Mouse (Mus musculus) embryo, embryonic 10.5 days (tissue): ENCODE measurements around the gene Insl3.
"Not testable (repeated sequence)": the region's sequence is repeated elsewhere in the genome, so short reads cannot be mapped to it uniquely, and the experiment has no call there.

Experiments used
- DNase-seq: peaks from one replicate; pipeline ENCODE4 v3.0.0-alpha.2; 2015; ENCODE audit warnings: low spot score

Insl3 gene

DNA sequence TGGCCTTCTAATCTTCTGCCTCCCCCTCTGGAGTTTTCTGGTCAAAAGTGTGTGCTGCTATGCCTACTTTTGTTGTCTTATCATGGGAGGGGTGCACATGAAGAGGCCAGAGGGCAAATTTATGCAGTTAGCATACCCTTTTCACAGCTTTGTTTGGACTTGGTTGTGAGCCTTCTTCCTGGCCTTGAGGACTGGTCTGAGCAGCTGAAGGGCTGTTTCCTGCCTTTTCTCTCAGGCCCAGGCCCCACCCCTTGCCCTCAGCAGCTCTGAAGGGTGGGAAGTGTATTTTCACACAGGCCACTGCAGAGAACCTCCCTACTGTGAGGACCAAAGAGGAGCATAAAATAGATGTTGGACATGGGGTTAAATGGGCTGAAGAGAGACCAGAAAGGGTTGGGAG is 11.5 kb upstream of the Insl3 start:
- no peak for DNase-seq

DNA sequence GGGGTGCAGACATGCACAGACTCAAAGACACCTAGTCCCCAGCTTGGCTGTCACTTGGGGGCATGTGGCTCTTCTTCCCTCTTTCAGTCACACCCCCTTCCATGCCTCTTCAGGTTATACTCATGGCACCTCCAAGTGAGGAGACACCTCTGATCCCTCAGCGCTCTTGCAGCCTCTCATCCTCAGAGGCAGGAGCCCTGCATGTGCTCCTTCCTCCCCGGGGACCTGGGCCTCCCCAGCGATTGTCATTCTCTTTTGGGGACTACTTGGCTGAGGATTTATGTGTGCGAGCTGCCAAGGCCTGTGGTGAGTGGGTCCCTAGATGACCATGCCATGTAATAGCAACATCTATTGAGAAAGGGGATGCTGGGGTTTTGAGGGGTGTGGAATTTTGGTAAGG is 10.8 kb upstream of the Insl3 start:
- DNase-seq, result no peak

DNA sequence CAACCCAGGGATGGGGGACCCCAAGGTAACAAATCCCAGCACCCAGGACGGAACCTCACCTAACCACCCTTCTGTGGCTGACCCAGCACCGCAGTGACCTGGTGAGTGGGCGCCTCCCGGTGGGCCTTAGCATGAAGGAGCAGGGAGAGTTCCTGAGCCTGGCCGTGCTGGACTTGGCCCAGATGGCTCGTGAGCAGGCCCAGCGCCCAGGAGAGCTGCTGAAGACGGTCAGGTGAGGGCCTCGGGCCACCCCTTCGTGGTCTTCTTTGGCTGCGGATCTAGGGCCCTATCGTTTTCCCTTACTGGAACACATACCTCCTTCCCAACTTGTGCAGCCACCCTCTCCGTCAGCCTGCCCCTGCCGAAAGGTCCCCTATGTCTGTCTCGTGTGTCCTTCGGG is 9.9 kb upstream of the Insl3 start:
- DNase-seq, result no peak

DNA sequence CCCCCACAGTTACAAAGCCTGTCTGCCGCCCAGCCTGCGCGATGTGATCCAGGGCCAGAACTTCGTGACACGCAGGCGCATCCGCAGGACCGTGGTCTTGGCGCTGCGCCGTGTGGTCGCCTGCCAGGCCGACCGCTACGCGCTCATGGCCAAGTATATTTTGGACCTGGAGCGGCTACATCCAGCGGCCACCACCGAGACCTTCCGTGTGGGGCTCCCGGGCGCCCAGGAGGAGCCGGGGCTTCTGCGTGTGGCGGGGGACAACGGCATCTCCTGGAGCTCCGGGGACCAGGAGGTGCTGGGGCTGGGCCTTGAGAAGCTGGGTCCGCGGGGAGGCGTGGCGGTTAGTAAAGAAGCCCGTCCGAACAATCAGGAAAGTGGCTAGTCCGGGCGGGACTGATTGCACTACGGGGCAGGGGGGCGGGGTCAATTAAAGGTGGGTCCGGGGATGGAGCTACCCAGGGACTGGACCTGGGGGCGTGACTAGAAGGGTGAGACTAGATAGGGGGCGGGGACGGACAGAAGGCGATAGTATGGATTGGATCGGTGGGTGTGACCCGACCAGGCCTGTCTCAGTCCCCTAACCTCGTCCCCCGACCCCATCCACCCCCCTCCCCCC is 9.4 kb upstream of the Insl3 start:
- peak; percentile 39 for DNase-seq

DNA sequence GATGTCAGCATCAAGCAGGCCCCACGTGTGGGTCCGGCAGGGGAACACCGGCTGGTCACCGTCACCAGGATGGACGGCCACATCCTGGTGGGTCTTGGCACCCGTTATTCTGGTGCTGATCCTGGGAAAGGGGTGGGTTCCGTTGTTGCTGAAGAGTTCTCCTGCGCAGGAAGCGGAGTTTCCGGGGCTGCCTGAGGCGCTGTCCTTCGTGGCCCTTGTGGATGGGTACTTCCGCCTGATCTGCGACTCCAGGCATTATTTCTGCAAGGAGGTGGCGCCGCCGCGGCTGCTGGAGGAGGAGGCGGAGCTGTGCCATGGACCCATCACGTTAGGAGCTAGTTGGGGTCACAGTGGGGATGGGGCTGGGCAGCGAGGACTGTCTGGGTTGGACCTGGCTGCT is 8.5 kb upstream of the Insl3 start:
- no peak for DNase-seq

DNA sequence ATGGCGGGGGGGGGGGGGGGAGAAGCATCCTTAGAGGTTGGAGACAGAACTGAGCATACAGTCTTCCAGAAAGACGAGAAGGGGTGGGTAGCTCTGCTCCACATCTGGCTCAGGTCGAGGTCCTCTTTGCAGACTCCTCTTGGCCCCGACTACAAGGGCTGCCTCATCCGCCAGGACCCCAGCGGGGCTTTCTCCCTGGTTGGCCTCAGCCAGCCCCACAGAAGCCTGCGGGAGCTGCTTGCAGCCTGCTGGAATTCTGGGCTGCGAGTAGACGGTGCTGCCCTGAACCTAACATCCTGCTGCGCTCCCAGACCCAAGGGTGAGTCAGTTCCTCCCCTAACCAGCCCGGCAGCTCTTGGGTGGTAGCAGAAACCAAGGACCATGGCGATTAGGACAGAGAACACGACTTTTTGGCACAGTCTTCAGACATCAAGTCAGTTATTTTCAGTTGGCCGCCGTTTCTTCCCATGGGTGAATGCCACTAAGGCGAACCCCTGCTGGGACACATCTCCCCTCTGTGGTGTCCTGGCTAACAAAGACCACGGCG is 7.6 kb upstream of the Insl3 start:
- no peak for DNase-seq

DNA sequence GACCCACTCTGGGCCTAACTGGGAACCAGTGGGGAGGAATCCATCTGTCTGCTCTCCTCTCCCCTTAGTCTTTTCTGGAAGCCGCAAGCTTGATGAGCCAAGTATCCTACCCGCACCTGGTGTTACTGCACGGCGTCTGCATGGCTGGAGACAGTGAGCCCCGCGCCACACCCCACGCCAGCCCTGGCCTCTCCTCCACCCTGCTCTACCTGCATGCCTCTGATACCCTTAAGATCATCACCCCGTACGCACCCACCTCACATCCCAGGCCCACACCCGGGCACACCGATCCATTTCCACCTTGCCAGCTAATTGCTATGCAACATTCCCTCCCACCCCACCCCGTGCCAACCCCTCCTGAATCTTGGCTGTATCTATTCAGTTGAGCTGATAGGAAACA is 6.2 kb upstream of the Insl3 start:
- no peak for DNase-seq

DNA sequence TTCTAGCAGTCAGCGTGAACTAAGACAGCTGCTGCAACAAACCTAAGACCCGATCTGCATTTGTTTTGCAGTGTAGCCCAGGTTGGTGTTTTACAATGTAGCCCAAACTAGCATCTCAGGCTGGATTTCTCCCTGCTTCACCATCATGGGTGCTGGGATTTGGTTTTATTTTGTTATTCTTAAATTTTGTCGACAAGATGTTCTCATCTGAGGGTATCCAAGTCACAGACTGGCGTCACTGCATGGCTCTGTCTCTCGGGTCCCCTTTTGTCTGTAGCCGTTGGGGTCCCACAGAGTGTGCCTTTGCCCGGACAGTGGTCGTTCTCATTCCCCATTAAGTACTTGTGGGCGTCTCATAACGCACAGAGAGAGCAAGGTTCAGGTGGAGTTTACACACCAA is 4.3 kb upstream of the Insl3 start:
- no peak for DNase-seq

DNA sequence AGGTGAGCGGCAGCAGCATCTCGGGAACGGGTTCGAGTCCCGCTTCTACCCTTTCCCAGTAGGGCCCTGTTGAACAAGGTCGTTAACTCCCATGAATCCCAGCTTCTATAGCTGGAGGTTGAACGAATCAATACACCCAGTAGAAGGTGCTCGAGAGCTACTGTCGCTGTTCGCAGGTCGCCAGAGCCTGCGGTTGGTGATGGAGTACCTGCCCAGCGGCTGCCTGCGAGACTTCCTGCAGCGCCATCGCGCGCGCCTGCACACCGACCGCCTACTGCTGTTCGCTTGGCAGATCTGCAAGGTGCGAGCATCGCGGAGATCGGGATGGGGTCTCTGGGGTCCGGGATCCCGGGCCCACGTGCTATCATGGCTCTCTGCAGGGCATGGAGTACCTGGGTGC is 3.4 kb upstream of the Insl3 start:
- DNase-seq, result no peak

DNA sequence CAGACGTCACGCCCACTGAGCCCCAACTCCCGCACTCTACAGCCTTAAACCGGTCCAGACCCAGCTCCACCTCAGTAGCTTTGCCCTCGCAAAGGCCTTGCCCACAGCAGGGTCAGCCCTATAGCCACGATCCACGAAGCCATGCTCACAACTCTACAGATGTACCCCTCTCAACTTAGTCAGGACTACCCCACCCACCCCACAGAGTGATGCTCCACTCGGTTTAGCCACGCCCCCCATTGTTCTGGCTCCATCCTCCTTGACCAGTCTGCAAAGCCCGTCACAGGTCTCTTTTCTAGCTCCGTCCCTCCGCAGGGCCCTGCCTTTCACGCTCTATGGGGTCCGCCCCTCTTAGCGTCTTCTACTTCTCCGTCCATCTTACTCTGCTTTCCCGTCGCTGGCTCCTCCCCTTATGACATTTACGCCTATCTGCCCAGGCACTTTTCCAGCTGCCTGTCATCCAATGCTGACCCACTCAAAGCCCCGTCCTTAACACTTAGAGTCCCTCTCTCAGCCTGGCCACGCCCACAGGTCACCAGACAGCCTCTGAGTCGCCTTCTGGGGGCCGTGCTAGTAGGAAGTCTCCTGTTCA is 2.8 kb upstream of the Insl3 start:
- DNase-seq, result peak; percentile 65

DNA sequence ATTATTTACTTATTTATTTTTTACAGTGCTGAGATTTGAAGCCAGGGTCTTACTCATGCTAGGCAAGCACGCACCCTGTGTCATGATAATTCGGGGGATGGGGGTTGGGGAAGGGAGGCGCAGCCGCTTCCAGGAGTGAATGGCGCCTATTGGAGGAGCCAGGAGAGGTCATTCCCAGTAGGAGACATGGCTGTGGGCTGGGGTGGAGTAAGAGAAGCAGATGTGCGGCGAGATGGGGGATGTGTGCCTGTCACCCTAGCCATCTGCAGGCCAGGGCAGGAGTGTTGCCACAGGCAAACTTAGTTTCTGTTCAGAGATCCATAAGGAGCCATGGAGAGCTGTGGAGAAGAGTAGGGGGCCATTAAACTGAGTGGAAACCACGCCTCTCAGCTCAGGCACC is 1.4 kb upstream of the Insl3 start:
- no peak for DNase-seq

DNA sequence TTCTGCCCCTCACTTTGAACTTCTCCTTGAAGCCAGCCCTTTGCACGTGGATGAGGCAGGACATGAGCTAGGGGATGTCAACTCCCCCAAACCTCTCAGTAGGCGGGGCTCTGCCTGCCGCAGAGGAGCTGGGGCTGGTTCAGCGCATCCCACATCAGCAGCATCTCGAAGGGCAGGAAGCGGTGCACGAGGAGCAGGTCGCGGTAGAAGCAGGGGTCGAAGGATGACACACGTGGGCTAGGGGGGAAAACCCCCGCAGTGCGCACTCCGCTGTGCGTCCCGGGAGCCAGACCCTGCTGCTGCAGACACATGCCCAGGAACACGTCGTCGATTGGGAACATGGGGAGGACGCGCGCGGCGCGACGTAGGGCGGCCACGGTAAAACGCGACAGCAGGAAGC is 3.5 kb downstream of the Insl3 start:
- no peak for DNase-seq

DNA sequence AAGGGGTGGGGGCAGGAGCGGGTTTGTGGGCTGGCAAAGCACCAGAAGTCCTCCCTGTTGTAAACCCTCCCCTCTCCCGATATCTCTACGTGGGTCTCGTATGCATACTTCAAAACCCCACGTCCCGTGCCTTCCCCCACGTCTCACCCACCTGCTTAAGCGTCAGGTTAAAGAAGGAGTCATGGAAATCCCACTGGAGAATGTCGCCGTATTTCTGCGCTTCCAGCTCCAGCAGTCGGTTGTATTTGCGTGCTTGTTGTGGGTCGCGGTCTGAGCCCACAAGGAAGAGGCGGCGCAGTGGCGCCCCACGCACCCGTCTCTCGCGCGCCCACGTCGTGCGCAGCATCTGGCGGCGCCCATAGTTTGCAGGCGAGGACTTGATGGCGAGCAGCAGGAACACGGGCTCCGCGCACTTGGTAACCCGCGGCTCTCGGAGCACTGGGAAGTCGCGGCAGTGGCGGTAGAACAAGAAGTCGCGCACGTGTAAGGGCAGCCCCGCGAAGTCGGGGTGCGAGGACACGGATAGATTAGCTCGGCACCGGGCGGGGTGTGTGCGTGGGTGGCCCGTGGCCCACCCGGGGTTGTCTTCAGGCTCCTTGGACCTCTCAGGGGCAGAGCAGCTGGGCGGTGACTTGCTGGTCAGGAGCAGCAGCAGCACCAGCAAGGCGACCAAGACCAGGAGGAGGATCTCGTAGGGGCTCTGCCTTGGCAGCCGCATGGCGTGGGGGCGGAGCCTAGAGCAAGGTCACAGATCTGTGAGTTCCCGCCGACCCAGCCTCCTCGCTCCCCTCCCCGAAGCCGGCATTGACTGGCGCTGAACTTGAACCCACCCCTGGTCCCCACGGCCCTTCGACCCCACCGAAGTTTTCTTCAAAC is 4.4 kb downstream of the Insl3 start:
- peak; percentile 36 for DNase-seq

DNA sequence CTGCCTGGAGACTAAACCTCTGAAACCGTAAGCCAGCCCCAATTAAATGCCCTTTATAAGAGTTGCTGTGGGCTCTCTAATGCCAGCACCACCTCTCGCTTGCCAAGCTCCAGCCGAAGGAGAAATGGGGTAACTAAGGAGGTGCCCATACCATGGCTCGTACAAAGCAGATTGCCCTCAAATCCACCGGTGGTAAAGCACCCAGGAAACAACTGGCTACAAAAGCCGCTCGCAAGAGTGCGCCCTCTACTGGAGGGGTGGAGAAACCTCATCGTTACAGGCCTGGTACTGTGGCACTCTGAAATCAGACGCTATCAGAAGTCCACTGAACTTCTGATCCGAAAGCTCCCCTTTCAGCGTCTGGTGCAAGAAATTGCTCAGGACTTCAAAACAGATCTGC is 6.4 kb downstream of the Insl3 start:
- DNase-seq, result not testable (repeated sequence)

DNA sequence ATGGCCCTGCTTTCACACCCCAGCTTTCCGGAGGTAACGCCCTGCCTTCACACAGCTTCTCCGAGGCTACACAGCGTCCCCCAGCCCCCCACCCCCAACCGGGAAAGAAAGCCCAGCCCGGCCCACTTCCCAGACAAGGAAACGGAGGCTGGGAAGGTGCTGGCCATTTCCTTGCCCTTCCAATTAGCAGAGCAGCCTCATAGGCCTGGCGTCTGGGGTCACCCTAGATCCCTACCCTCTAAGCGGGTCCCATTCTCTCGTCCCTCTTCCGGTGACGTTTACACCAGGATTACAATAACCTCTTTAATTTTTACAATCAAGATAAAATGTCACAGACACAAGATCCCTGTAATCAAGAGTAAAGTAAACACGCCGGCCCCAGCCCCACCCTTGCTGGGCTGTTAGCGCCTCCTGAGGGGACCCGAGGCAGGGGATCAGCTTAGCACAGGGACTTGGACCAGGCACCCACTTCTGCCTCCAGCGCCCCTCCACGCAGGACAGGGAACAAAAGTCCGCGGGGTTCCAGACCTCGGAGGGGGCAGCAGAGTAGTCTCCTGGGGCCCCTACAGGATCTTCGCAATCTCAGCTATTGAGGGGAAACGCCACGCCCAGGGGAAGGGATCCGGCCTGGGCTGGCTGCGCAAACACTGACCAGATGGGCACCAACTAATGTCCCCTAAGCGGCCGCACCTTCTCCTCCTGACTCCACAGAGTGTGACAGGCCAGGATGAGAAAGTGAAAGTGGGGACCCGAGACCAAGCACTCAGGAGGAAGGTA is 11.7 kb downstream of the Insl3 start:
- DNase-seq, result no peak

DNA sequence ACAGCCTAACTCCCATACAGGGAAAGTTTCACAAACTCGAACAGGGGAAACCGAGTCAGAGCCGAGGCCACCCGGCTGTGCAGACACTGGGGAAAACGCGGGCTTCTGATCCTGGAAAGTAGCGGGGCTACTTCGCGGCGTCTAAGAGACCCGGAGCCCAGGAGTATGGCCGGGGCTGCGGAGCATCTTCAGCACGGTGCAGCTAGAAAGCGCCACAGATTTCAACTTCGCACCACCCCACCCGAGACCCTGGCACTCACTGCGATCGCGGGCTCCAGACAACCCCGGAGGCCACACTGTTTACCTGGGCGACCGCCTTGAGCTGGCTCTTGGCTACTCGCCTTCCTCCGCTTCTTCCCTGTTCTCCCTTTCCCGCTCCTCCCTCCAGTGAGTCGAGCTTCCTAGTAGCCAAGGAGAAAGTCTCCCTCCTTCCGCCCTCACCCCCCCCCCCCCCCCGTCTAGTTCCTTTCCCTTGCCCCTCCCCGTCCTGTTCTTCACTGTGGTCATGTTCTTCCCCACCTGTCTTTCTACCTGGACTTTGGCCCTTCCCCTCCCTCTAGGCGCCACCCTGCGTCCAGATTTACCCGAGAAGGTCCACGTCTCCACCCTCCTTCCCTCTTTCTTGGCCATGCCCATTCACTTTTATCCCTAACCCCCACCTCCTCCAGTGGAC is 12.5 kb downstream of the Insl3 start, which contains the start of gene B3gnt3:
B3gnt3 (minus strand) TSS at position 376 of the 673 bp plus-strand sequence.
- no peak for DNase-seq

DNA sequence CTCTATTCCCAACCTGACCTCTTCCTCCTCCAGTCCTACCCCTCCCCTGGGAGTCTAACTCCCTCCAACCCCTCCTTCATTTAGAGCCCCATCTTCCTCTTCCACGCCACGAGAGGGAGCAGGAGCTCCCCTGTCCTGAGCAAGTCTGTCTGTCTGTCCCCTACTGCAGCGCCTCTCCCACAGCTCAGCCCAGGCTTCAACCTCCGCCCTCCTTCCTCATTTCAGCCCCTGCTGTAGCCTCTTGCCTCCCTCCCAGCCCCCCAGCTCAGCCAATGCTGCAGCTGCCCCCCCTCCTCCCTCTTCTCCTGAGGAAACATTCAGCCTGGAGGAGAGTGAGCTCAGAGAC is 13.0 kb downstream of the Insl3 start:
- no peak for DNase-seq

DNA sequence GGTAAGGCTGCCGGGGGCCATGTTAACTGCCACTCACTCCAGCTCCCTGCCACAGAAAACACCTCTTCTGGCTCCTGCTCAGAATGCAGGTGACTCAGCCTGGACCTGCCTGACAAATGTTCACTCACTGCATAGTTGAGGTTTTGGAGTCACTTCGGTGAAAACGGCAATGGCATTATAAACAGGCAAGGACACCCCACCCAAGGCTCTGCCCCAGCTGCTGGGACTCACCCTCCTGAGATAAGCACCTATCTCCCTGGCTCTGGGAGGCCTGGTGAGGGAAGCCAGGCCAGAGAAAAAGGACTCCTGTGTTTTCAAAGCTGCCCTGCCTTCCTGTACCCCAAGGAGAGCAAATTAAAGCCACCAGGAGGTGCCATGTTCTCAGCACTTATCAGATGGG is 13.9 kb downstream of the Insl3 start:
- no peak for DNase-seq

DNA sequence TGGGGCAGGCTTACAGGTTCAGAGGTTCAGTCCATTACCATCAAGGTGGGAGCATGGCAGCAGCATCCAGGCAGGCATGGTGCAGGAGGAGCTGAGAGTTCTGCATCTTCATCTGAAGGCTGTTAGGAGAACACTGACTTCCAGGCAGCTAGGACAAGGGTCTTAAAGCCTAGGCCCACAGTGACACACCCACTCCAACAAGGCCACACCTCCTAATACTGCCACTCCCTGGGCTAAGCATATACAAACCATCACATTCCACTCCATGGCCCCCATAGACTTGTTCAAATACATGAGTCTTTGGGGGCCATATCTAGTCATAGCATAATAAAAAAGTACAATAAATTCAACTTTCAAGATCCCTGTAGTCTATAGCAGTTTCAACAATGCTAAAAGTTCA is 14.4 kb downstream of the Insl3 start:
- not testable (repeated sequence) for DNase-seq

DNA sequence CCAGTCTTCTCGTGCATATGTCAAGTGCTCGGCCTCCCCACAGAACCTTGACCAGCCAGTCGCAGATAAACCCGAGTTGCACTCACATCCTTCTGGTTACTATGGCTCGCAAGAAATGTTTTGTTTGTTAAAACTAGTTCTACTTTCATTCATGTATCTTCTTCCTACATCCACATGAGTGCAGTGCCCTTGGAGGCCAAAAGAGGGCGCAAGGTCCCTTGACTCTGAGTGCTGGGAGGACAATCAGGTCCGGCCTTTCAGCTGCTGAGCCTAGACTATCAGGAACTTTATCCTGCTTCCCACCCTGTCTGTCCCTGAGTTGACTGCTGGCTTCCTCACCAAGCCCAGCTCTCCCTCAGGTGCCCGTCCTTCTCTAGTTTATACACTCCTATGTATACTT is 18.9 kb downstream of the Insl3 start:
- peak; percentile 76 for DNase-seq

DNA sequence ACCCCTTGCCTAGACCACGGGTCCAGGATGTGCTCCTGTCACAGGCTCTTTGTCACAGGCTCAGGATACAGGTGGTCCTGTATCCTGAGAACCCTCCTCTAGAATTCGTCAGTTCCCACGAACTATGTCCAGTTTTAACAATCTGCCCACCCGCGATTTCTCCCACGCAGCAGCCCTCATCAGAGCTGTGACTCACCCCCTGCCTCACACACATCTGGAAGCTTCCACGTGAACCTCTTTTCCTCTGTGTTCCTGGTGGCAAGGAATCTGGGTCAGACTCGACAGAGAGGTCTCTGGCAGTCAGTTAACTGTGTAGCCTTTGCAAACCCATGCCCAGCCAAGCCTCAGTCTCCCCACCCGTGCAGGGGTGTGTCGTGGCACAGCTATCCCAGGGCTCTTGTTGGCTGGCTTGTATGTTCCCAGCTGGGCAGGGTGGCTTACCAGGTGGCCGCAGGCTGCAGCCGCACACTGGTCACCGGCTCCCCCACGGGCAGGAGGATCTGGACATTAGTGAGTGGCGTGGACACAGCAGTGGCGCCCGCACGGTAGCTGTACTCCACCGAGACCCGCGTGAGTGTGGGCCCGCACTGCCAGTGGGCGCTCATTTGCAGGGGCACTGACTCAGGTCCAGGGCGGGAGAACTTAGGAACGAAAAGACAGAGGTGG is 20.3 kb downstream of the Insl3 start:
- DNase-seq, result no peak
